Mouse (Mus musculus): Measurements from ENCODE around the gene Txlnb. TPM values are rescaled to one million over a fixed set of nuclear protein-coding genes. Genes with fewer than 3 reads are reported as not detected.
"Not testable (repeated sequence)": the region's sequence is repeated elsewhere in the genome, so short reads cannot be mapped to it uniquely, and the experiment has no call there.

Gene Txlnb
- total RNA-seq, 2 experiments from 2014 or later, result 0.34 to 0.67 TPM

GRCm38 (mm10) chr10:17808526-17808925, 12.5 kb downstream of the Txlnb start:
- intact Hi-C loops (cut with DNase I), result no loop called here
- DNase-seq (ENCODE audit: low spot score in 2 of 2), result no peak

GRCm38 (mm10) chr10:17815052-17815451, 19.0 kb downstream of the Txlnb start:
- DNase-seq (ENCODE audit: low spot score in 2 of 2), result no peak
- intact Hi-C loops (cut with DNase I), result no loop called here

GRCm38 (mm10) chr10:17820422-17820821, 24.4 kb downstream of the Txlnb start:
- intact Hi-C loops (cut with DNase I); DNase-seq (ENCODE audit: low spot score in 2 of 2): not testable (repeated sequence)

GRCm38 (mm10) chr10:17827391-17827790, 31.4 kb downstream of the Txlnb start:
- intact Hi-C loops (cut with DNase I), result no loop called here
- DNase-seq (ENCODE audit: low spot score in 2 of 2), result no peak

- intact Hi-C loops (cut with DNase I), result no loop called here
- DNase-seq (ENCODE audit: low spot score in 2 of 2), result no peak
Observed at GRCm38 (mm10) chr10:17829205-17829604, 33.2 kb downstream of the Txlnb start.

- DNase-seq (ENCODE audit: low spot score in 2 of 2), result no peak
- intact Hi-C loops (cut with DNase I), result no loop called here
Observed at GRCm38 (mm10) chr10:17831041-17831440, 35.0 kb downstream of the Txlnb start.

- DNase-seq (ENCODE audit: low spot score in 2 of 2), result no peak
- intact Hi-C loops (cut with DNase I), result no loop called here
Observed at GRCm38 (mm10) chr10:17835031-17835430, 39.0 kb downstream of the Txlnb start.

- no peak for DNase-seq (ENCODE audit: low spot score in 2 of 2)
- intact Hi-C loops (cut with DNase I), result no loop called here
Observed at GRCm38 (mm10) chr10:17836275-17836674, 40.2 kb downstream of the Txlnb start.

- intact Hi-C loops (cut with DNase I), result no loop called here
- peak; percentile 21 to 30 for DNase-seq (ENCODE audit: low spot score in 2 of 2)
Observed at GRCm38 (mm10) chr10:17842030-17842429, 46.0 kb downstream of the Txlnb start.

GRCm38 (mm10) chr10:17844781-17845537, 48.9 kb downstream of the Txlnb start:
- intact Hi-C loops (cut with DNase I), result no loop called here
- peak; percentile 35 to 40 for DNase-seq (ENCODE audit: low spot score in 2 of 2)

GRCm38 (mm10) chr10:17857647-17858261, 61.7 kb downstream of the Txlnb start:
- intact Hi-C loops (cut with DNase I), result no loop called here
- DNase-seq (ENCODE audit: low spot score in 2 of 2), result no peak

- intact Hi-C loops (cut with DNase I), result no loop called here
- no peak for DNase-seq (ENCODE audit: low spot score in 2 of 2)
Observed at GRCm38 (mm10) chr10:17860701-17861480, 64.9 kb downstream of the Txlnb start.

GRCm38 (mm10) chr10:17869822-17870662, 74.0 kb downstream of the Txlnb start:
- intact Hi-C loops (cut with DNase I), result loop anchor here (2.0 kb wide), 1 partner anchor 137 kb away; no protein-coding TSS in a partner anchor

GRCm38 (mm10) chr10:17878002-17878919, 82.2 kb downstream of the Txlnb start:
- no peak for DNase-seq (ENCODE audit: low spot score in 2 of 2)
- intact Hi-C loops (cut with DNase I), result no loop called here

More at GRCm38 (mm10) chr10:17869822-17870662, 74.0 kb downstream of the Txlnb start:
- DNase-seq (ENCODE audit: low spot score in 2 of 2), result peak; percentile 55 to 71

GRCm38 (mm10) chr10:17880038-17880437, 84.0 kb downstream of the Txlnb start:
- intact Hi-C loops (cut with DNase I), result loop anchor here (5.0 kb wide), 1 partner anchor 317 kb away; no protein-coding TSS in a partner anchor
- no peak for DNase-seq (ENCODE audit: low spot score in 2 of 2)

- intact Hi-C loops (cut with DNase I), result loop anchor here (5.0 kb wide), 1 partner anchor 317 kb away; no protein-coding TSS in a partner anchor
- DNase-seq (ENCODE audit: low spot score in 2 of 2), result no peak
Observed at GRCm38 (mm10) chr10:17880724-17881123, 84.7 kb downstream of the Txlnb start.
